Mouse (Mus musculus) lung, postnatal 4 days (tissue): Measurements from ENCODE around the gene Olfr239.
"Not testable (repeated sequence)": the region's sequence is repeated elsewhere in the genome, so short reads cannot be mapped to it uniquely, and the experiment has no call there.

Source experiments
- DNase-seq, 2 experiments: peaks; one replicate each; pipeline ENCODE4 v3.0.0; 2021

Gene Olfr239

GRCm38 (mm10) chr17:33191002-33191401 lies at the start of gene Olfr239:
Gene Olfr239 (plus strand): TSS chr17:33191302.
- DNase-seq = not testable (repeated sequence)

- DNase-seq = not testable (repeated sequence)
Observed at GRCm38 (mm10) chr17:33168147-33168546, 23.0 kb upstream of the Olfr239 start, which contains the start of gene Olfr55. Gene Olfr55 (plus strand): TSS chr17:33168447.

DNA sequence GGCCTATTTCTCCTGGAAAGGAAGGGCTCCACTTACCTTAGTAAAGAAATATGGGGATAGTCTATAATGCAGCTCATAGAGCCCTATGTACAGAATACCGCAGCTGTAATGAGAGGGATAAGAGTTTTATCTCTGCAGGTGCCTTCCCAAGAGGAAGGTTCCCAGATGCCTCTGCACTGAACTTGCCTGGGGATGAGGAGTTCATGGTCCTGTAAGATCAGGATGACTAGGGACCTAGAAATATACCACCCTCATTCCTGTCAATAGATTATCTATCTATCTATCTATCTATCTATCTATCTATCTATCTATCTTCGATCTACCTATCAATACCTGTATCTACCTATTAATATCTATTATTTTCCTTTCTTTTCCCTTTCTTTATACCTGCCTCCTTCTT lies 30.5 kb downstream of the Olfr239 start, which contains the start of gene Olfr1564:
Olfr1564 (minus strand) TSS at position 101 of the 400 bp plus-strand sequence.
- no peak for DNase-seq

- not testable (repeated sequence) for DNase-seq
Observed at GRCm38 (mm10) chr17:33236646-33237045, 45.5 kb downstream of the Olfr239 start.
